Comparison of ENCODE assay signal across 22 mouse cellular contexts in genomic region chr10:91196778-91197177, GRCm38 (mm10). TPM values are rescaled to one million over a fixed set of nuclear protein-coding genes. Genes with fewer than 3 reads are reported as not detected.
A peak's percentile ranks its signal among the peaks of the same experiment; 100 is the strongest.
DNase-seq lines count a peak whose midpoint lies in the region; ATAC-seq and TF ChIP-seq lines count a peak whose summit lies in the region.
"Had no signal": no experiment of that assay in that cellular context is flagged by ENCODE, and none has a peak within 500 bp of the region (broad histone marks: within the 10 kb centered on the region; RNA-seq: fewer than 3 reads in every experiment).

No protein-coding gene starts in this region.

- no peak for TF ChIP-seq RAD21 in MEL (IDR thresholded peaks at IDR 0.05; ENCODE audit: low read depth, low read length)

- H3K4me1 ChIP-seq in heart, adult 2 months (ENCODE audit: control insufficient read depth, insufficient read depth, low read length), result no peaks in the 10 kb centered on the region
- no peaks in the 10 kb centered on the region for H3K4me1 ChIP-seq in lung, postnatal 0 days (ENCODE audit: insufficient read depth, low read depth, low read length)
- no peaks in the 10 kb centered on the region for H3K4me1 ChIP-seq in lung, adult 2 months (ENCODE audit: control insufficient read depth, insufficient read depth, low read length)
- H3K4me1 ChIP-seq in MEL (ENCODE audit: control insufficient read depth in 1 of 2, insufficient read depth in 2 of 2, low read length in 2 of 2), result no peaks in the 10 kb centered on the region
- no peaks in the 10 kb centered on the region for H3K4me1 ChIP-seq in hindbrain, embryonic 11.5 days (replicated peaks; ENCODE audit: control insufficient read depth, insufficient read depth, low read length)
- H3K4me1 ChIP-seq: forebrain, embryonic 10.5 days; heart, embryonic 12.5 days; hindbrain, embryonic 12.5 days; liver, embryonic 12.5 days; lung, embryonic 15.5 days had no signal

- no peak overlapping the region for H3K27ac ChIP-seq in heart, adult 2 months
- no peak overlapping the region for H3K27ac ChIP-seq in lung, postnatal 0 days (ENCODE audit: low read length)
- no peak overlapping the region for H3K27ac ChIP-seq in MEL (ENCODE audit: control insufficient read depth, low read depth, low read length)
- H3K27ac ChIP-seq in hindbrain, embryonic 11.5 days (ENCODE audit: low read depth, low read length), result no peak overlapping the region
- H3K27ac ChIP-seq: forebrain, embryonic 10.5 days; hindbrain, embryonic 12.5 days; liver, embryonic 12.5 days; lung, embryonic 15.5 days had no signal

- WGBS in heart, adult 2 months, result 85% methylated on average over 1 of the region's 1 CpGs
- WGBS in lung, postnatal 0 days, result 85% methylated on average over 1 of the region's 1 CpGs
- WGBS in lung, adult 2 months, result 94% methylated on average over 1 of the region's 1 CpGs
- 93% methylated on average over 1 of the region's 1 CpGs for WGBS in hindbrain, embryonic 11.5 days

- intact Hi-C loops in heart, adult 2 months (cut with DNase I), result no loop called here
- intact Hi-C loops in heart, postnatal 14 days (cut with DNase I), result no loop called here

- no peaks in the 10 kb centered on the region for H3K36me3 ChIP-seq in heart, adult 2 months (ENCODE audit: control insufficient read depth, insufficient read depth, low read length)
- no peaks in the 10 kb centered on the region for H3K36me3 ChIP-seq in lung, postnatal 0 days (ENCODE audit: insufficient read depth, low read length)
- no peaks in the 10 kb centered on the region for H3K36me3 ChIP-seq in MEL (ENCODE audit: control insufficient read depth in 1 of 2, insufficient read depth in 2 of 2, low read length in 2 of 2)
- no peaks in the 10 kb centered on the region for H3K36me3 ChIP-seq in hindbrain, embryonic 11.5 days (ENCODE audit: control insufficient read depth, insufficient read depth, low read length)
- H3K36me3 ChIP-seq: forebrain, embryonic 10.5 days; heart, embryonic 12.5 days; hindbrain, embryonic 12.5 days; liver, embryonic 12.5 days; lung, embryonic 15.5 days had no signal

- TF ChIP-seq POLR2A in heart, adult 2 months (IDR thresholded peaks at IDR 0.05; ENCODE audit: insufficient read depth, low read depth, low read length), result no peak
- no peak for TF ChIP-seq POLR2A in lung, adult 2 months (IDR thresholded peaks at IDR 0.05; ENCODE audit: borderline replicate concordance, extremely low read depth, low read depth, low read length)
- TF ChIP-seq POLR2A in MEL (IDR thresholded peaks at IDR 0.05; ENCODE audit: control insufficient read depth in 1 of 2, insufficient read depth in 1 of 2, low read depth in 1 of 2, low read length in 2 of 2, poor library complexity in 1 of 2), result no peak

- no peak overlapping the region for H3K4me2 ChIP-seq in lung, postnatal 0 days (replicated peaks; ENCODE audit: low read depth, low read length)
- no peak overlapping the region for H3K4me2 ChIP-seq in hindbrain, embryonic 11.5 days (replicated peaks; ENCODE audit: low read depth, low read length)
- H3K4me2 ChIP-seq: heart, embryonic 12.5 days; hindbrain, embryonic 12.5 days; liver, embryonic 12.5 days; lung, embryonic 15.5 days had no signal

- TF ChIP-seq EP300 in heart, adult 2 months (IDR thresholded peaks at IDR 0.05; ENCODE audit: insufficient read depth, low read depth, low read length), result no peak
- TF ChIP-seq EP300 in lung, postnatal 0 days (IDR thresholded peaks at IDR 0.05), result no peak
- no peak for TF ChIP-seq EP300 in MEL (IDR thresholded peaks at IDR 0.05; ENCODE audit: low read depth in 1 of 2, low read length in 2 of 2)

- peak; percentile 15 for TF ChIP-seq CTCF in heart, adult 2 months (IDR thresholded peaks at IDR 0.05)
- peak; percentile 25 for TF ChIP-seq CTCF in lung, postnatal 0 days (IDR thresholded peaks at IDR 0.05)
- no peak for TF ChIP-seq CTCF in lung, adult 2 months (IDR thresholded peaks at IDR 0.05; ENCODE audit: insufficient read depth, low read length)
- TF ChIP-seq CTCF in MEL (IDR thresholded peaks at IDR 0.05 in 2 of 3, conservative IDR thresholded peaks at IDR 0.05 in 1 of 3; ENCODE audit: control insufficient read depth in 1 of 3, insufficient read depth in 1 of 3, low read depth in 2 of 3, low read length in 3 of 3, poor library complexity in 1 of 3, severe bottlenecking in 1 of 3), result peak in 2 of 3 experiments; percentile 25 to 26; a peak in 3 of 6 replicates

- ATAC-seq in lung, postnatal 0 days, result no peak
- peak; percentile 45; the same call in 1 of the 2 replicates for ATAC-seq in megakaryocyte progenitor cell, adult 5-6 weeks (replicated peaks; ENCODE audit: poor library complexity)
- no peak for ATAC-seq in hindbrain, embryonic 11.5 days (ENCODE audit: low FRiP score)
- ATAC-seq: activated CD4-positive, CD25-positive, alpha-beta regulatory T cell, adult 4 months; inflammation-experienced regulatory T-cells, adult 6 months; liver, embryonic 12.5 days had no signal

- no peak for DNase-seq in heart, adult 2 months
- DNase-seq in heart, postnatal 14 days, result no peak
- DNase-seq in lung, postnatal 0 days (ENCODE audit: low spot score), result no peak
- DNase-seq in lung, adult 2 months, result no peak
- DNase-seq in MEL (ENCODE audit: low read depth, low spot score) (peak; percentile 21), MN1 (ENCODE audit: low spot score) (no peak)
- DNase-seq in hindbrain, embryonic 11.5 days (ENCODE audit: low spot score), result no peak
- DNase-seq: adrenal gland, adult 8-10 months; cerebellum, adult 18-20 months; cerebellum, postnatal 14 days; heart, postnatal 10 days; kidney, adult 8-10 months; kidney, postnatal 10 days; lung, postnatal 4 days had no signal

- no peak overlapping the region for H3K9ac ChIP-seq in heart, adult 2 months (ENCODE audit: low read depth, low read length)
- no peak overlapping the region for H3K9ac ChIP-seq in lung, postnatal 0 days (replicated peaks; ENCODE audit: low read depth)
- no peak overlapping the region for H3K9ac ChIP-seq in MEL (ENCODE audit: control insufficient read depth, low read depth, low read length, poor library complexity, severe bottlenecking)
- no peak overlapping the region for H3K9ac ChIP-seq in hindbrain, embryonic 11.5 days (ENCODE audit: low read depth, low read length)
- H3K9ac ChIP-seq: heart, embryonic 12.5 days; hindbrain, embryonic 12.5 days; liver, embryonic 12.5 days; lung, embryonic 15.5 days had no signal

- 0 out of 2 replicates have a peak, but pooled peaks cover 1% of the 10 kb centered on the region for H3K27me3 ChIP-seq in heart, adult 2 months (ENCODE audit: control insufficient read depth, insufficient read depth, low read length)
- H3K27me3 ChIP-seq in lung, postnatal 0 days (replicated peaks; ENCODE audit: insufficient read depth, low read length), result no peaks in the 10 kb centered on the region
- no peaks in the 10 kb centered on the region for H3K27me3 ChIP-seq in MEL (ENCODE audit: control insufficient read depth in 1 of 2, insufficient read depth in 2 of 2, low read length in 2 of 2)
- H3K27me3 ChIP-seq in hindbrain, embryonic 11.5 days (ENCODE audit: control insufficient read depth, insufficient read depth, low read length), result no peaks in the 10 kb centered on the region
- H3K27me3 ChIP-seq: heart, embryonic 12.5 days; hindbrain, embryonic 12.5 days; liver, embryonic 12.5 days; lung, embryonic 15.5 days had no signal

- H3K9me3 ChIP-seq in lung, postnatal 0 days (ENCODE audit: low read length), result no peaks in the 10 kb centered on the region
- H3K9me3 ChIP-seq in MEL (replicated peaks; ENCODE audit: insufficient read depth, low read length), result no peaks in the 10 kb centered on the region
- H3K9me3 ChIP-seq in hindbrain, embryonic 11.5 days (ENCODE audit: control insufficient read depth, low read length), result no peaks in the 10 kb centered on the region
- H3K9me3 ChIP-seq: liver, embryonic 12.5 days; lung, embryonic 15.5 days had no signal

- H3K4me3 ChIP-seq in heart, adult 2 months, result no peak overlapping the region
- no peak overlapping the region for H3K4me3 ChIP-seq in lung, postnatal 0 days (ENCODE audit: low read depth, low read length)
- no peak overlapping the region for H3K4me3 ChIP-seq in lung, adult 2 months (replicated peaks; ENCODE audit: extremely low read depth, low read depth, low read length)
- no peak overlapping the region for H3K4me3 ChIP-seq in MEL (ENCODE audit: control insufficient read depth in 1 of 2, insufficient read depth in 1 of 2, low read depth in 2 of 2, low read length in 2 of 2)
- no peak overlapping the region for H3K4me3 ChIP-seq in hindbrain, embryonic 11.5 days (ENCODE audit: low read depth, low read length)
- H3K4me3 ChIP-seq: forebrain, embryonic 10.5 days; heart, embryonic 12.5 days; hindbrain, embryonic 12.5 days; liver, embryonic 12.5 days; lung, embryonic 15.5 days had no signal

- no peaks in the 10 kb centered on the region for H3K79me2 ChIP-seq in heart, adult 2 months (replicated peaks; ENCODE audit: control insufficient read depth, insufficient read depth, low read length)
- H3K79me2 ChIP-seq in MEL (ENCODE audit: control insufficient read depth, insufficient read depth, low read length, poor library complexity), result no peaks in the 10 kb centered on the region

TF ChIP-seq in MEL, 35 proteins besides CTCF, POLR2A, EP300 and RAD21 (continues in another document):
- TF ChIP-seq MYB (IDR thresholded peaks at IDR 0.05; ENCODE audit: low read depth, low read length), result no peak
- no peak for TF ChIP-seq RCOR1 (IDR thresholded peaks at IDR 0.05; ENCODE audit: low read depth, low read length)
- TF ChIP-seq MAX (IDR thresholded peaks at IDR 0.05; ENCODE audit: low read length), result no peak
- no peak for TF ChIP-seq ELF1 (IDR thresholded peaks at IDR 0.05; ENCODE audit: low read depth, low read length)
- no peak for TF ChIP-seq TCF12 (IDR thresholded peaks at IDR 0.05; ENCODE audit: low read depth, low read length)
- no peak for TF ChIP-seq HCFC1 (IDR thresholded peaks at IDR 0.05; ENCODE audit: low read depth, low read length)
- TF ChIP-seq POLR2AphosphoS2 (IDR thresholded peaks at IDR 0.05; ENCODE audit: low read length), result no peak
- TF ChIP-seq E2F4 (IDR thresholded peaks at IDR 0.05; ENCODE audit: borderline replicate concordance, low read depth, low read length), result no peak
- TF ChIP-seq BHLHE40 (IDR thresholded peaks at IDR 0.05; ENCODE audit: borderline replicate concordance, low read depth, low read length), result no peak
- no peak for TF ChIP-seq USF2 (IDR thresholded peaks at IDR 0.05; ENCODE audit: borderline replicate concordance in 1 of 2, insufficient read depth in 1 of 2, low read depth in 1 of 2, low read length in 2 of 2)

RNA-seq across cellular contexts. Expression of gene Tmpo, which starts 15.7 kb away (rescaled TPM):
- total RNA-seq in heart, adult 2 months (2021), result 10 to 100 TPM; 39.8 to 40.1 TPM
- 13.9 and 26.2 TPM in 2 replicates for polyA plus RNA-seq in heart, adult 2 months (2012; rRNA removed)
- total RNA-seq in heart, postnatal 14 days (2021), result 10 to 100 TPM; 54.4 to 60.4 TPM
- 53.3 and 67.4 TPM in 2 replicates for polyA plus RNA-seq in lung, postnatal 0 days (2015; fragmentation: Nextera tagmentation; extraction: Ambion mirVana)
- polyA plus RNA-seq in lung, adult 2 months (2012; rRNA removed), result 40.4 and 49.6 TPM in 2 replicates
- total RNA-seq in MEL (2012; rRNA removed), result 211 and 225 TPM in 2 replicates
- 100 to 1,000 TPM; 215 to 219 TPM for polyA plus RNA-seq in MEL (2012; ENCODE audit: insufficient read depth in 1 of 2, insufficient read length in 2 of 2, low read depth in 1 of 2, low replicate concordance in 2 of 2, missing spikeins in 1 of 2)
- 266 and 302 TPM in 2 replicates for total RNA-seq in megakaryocyte progenitor cell, adult 5-6 weeks (2015)
- total RNA-seq in megakaryocyte progenitor cell, adult 5-6 weeks (2017), result 461 and 467 TPM in 2 replicates
- 312 and 320 TPM in 2 replicates for polyA plus RNA-seq in hindbrain, embryonic 11.5 days (2014; fragmentation: Nextera tagmentation; extraction: Ambion mirVana)
